Mouse (Mus musculus): ENCODE data around the gene Trak1. TPM values are rescaled to one million over a fixed set of nuclear protein-coding genes. Genes with fewer than 3 reads are reported as not detected.

The Trak1 gene
- polyA plus RNA-seq, 1 experiment: 64.3 TPM

GRCm38 (mm10) chr9:121343122-121343876, 46.0 kb downstream of the Trak1 start:
- Histone ChIP-seq H3K4me3 (ENCODE audit: insufficient read depth, low read depth, low read length) (no peak overlapping the region), H3K27ac (replicated peaks; ENCODE audit: low read depth, low read length) (peak overlapping the region; percentile 19; the same call in 1 of the 2 replicates), H3K4me1 (ENCODE audit: control insufficient read depth, insufficient read depth, insufficient read length, low read length) (peaks cover 36% of the 10 kb centered on the region)

GRCm38 (mm10) chr9:121344344-121344743, 47.0 kb downstream of the Trak1 start:
- Histone ChIP-seq H3K4me1 (ENCODE audit: control insufficient read depth, insufficient read depth, insufficient read length, low read length) (peaks cover 37% of the 10 kb centered on the region), H3K27ac (replicated peaks; ENCODE audit: low read depth, low read length) (no peak overlapping the region), H3K4me3 (ENCODE audit: insufficient read depth, low read depth, low read length) (no peak overlapping the region)

GRCm38 (mm10) chr9:121345427-121346130, 48.3 kb downstream of the Trak1 start:
- no peak overlapping the region for H3K4me3 ChIP-seq (ENCODE audit: insufficient read depth, low read depth, low read length)
- H3K27ac ChIP-seq (replicated peaks; ENCODE audit: low read depth, low read length): peak overlapping the region; percentile 18; the same call in 1 of the 2 replicates
- peaks cover 36% of the 10 kb centered on the region for H3K4me1 ChIP-seq (ENCODE audit: control insufficient read depth, insufficient read depth, insufficient read length, low read length)

- no peak overlapping the region for H3K4me3 ChIP-seq (ENCODE audit: insufficient read depth, low read depth, low read length)
- peaks cover 40% of the 10 kb centered on the region for H3K4me1 ChIP-seq (ENCODE audit: control insufficient read depth, insufficient read depth, insufficient read length, low read length)
- H3K27ac ChIP-seq (replicated peaks; ENCODE audit: low read depth, low read length): peak overlapping the region; percentile 96; the same call in 1 of the 2 replicates
Measured at GRCm38 (mm10) chr9:121346635-121347034, 49.3 kb downstream of the Trak1 start.

GRCm38 (mm10) chr9:121347981-121348380, 50.7 kb downstream of the Trak1 start:
- peak overlapping the region; percentile 96 for H3K27ac ChIP-seq (replicated peaks; ENCODE audit: low read depth, low read length)
- no peak overlapping the region for H3K4me3 ChIP-seq (ENCODE audit: insufficient read depth, low read depth, low read length)
- H3K4me1 ChIP-seq (ENCODE audit: control insufficient read depth, insufficient read depth, insufficient read length, low read length): peaks cover 49% of the 10 kb centered on the region

- Histone ChIP-seq H3K27ac (replicated peaks; ENCODE audit: low read depth, low read length) (peak overlapping the region; percentile 65), H3K4me1 (ENCODE audit: control insufficient read depth, insufficient read depth, insufficient read length, low read length) (peaks cover 48% of the 10 kb centered on the region), H3K4me3 (ENCODE audit: insufficient read depth, low read depth, low read length) (no peak overlapping the region)
Measured at GRCm38 (mm10) chr9:121348476-121348875, 51.2 kb downstream of the Trak1 start.

GRCm38 (mm10) chr9:121349111-121349510, 51.8 kb downstream of the Trak1 start:
- H3K4me1 ChIP-seq (ENCODE audit: control insufficient read depth, insufficient read depth, insufficient read length, low read length): peaks cover 48% of the 10 kb centered on the region
- H3K27ac ChIP-seq (replicated peaks; ENCODE audit: low read depth, low read length): peak overlapping the region; percentile 55
- no peak overlapping the region for H3K4me3 ChIP-seq (ENCODE audit: insufficient read depth, low read depth, low read length)

GRCm38 (mm10) chr9:121350601-121351000, 53.3 kb downstream of the Trak1 start:
- H3K4me3 ChIP-seq (ENCODE audit: insufficient read depth, low read depth, low read length): no peak overlapping the region
- peaks cover 53% of the 10 kb centered on the region for H3K4me1 ChIP-seq (ENCODE audit: control insufficient read depth, insufficient read depth, insufficient read length, low read length)
- H3K27ac ChIP-seq (replicated peaks; ENCODE audit: low read depth, low read length): peak overlapping the region; percentile 87

GRCm38 (mm10) chr9:121351388-121352078, 54.2 kb downstream of the Trak1 start:
- no peak overlapping the region for H3K4me3 ChIP-seq (ENCODE audit: insufficient read depth, low read depth, low read length)
- peaks cover 55% of the 10 kb centered on the region for H3K4me1 ChIP-seq (ENCODE audit: control insufficient read depth, insufficient read depth, insufficient read length, low read length)

GRCm38 (mm10) chr9:121352131-121352606, 54.9 kb downstream of the Trak1 start:
- Histone ChIP-seq H3K27ac (replicated peaks; ENCODE audit: low read depth, low read length) (peak overlapping the region; percentile 87), H3K4me1 (ENCODE audit: control insufficient read depth, insufficient read depth, insufficient read length, low read length) (peaks cover 57% of the 10 kb centered on the region), H3K4me3 (ENCODE audit: insufficient read depth, low read depth, low read length) (no peak overlapping the region)

More at GRCm38 (mm10) chr9:121351388-121352078, 54.2 kb downstream of the Trak1 start:
- H3K27ac ChIP-seq (replicated peaks; ENCODE audit: low read depth, low read length): peak overlapping the region; percentile 87

- H3K4me3 ChIP-seq (ENCODE audit: insufficient read depth, low read depth, low read length): no peak overlapping the region
- H3K27ac ChIP-seq (replicated peaks; ENCODE audit: low read depth, low read length): peak overlapping the region; percentile 22
- peaks cover 58% of the 10 kb centered on the region for H3K4me1 ChIP-seq (ENCODE audit: control insufficient read depth, insufficient read depth, insufficient read length, low read length)
Measured at GRCm38 (mm10) chr9:121352726-121353125, 55.4 kb downstream of the Trak1 start.

GRCm38 (mm10) chr9:121354792-121355390, 57.6 kb downstream of the Trak1 start:
- Histone ChIP-seq H3K27ac (replicated peaks; ENCODE audit: low read depth, low read length) (peak overlapping the region; percentile 50), H3K4me3 (ENCODE audit: insufficient read depth, low read depth, low read length) (no peak overlapping the region), H3K4me1 (ENCODE audit: control insufficient read depth, insufficient read depth, insufficient read length, low read length) (peaks cover 62% of the 10 kb centered on the region)

GRCm38 (mm10) chr9:121355431-121356141, 58.3 kb downstream of the Trak1 start:
- Histone ChIP-seq H3K4me1 (ENCODE audit: control insufficient read depth, insufficient read depth, insufficient read length, low read length) (peaks cover 62% of the 10 kb centered on the region), H3K27ac (replicated peaks; ENCODE audit: low read depth, low read length) (peak overlapping the region; percentile 83), H3K4me3 (ENCODE audit: insufficient read depth, low read depth, low read length) (no peak overlapping the region)

- no peak overlapping the region for H3K4me3 ChIP-seq (ENCODE audit: insufficient read depth, low read depth, low read length)
- H3K27ac ChIP-seq (replicated peaks; ENCODE audit: low read depth, low read length): peak overlapping the region; percentile 72
- H3K4me1 ChIP-seq (ENCODE audit: control insufficient read depth, insufficient read depth, insufficient read length, low read length): peaks cover 63% of the 10 kb centered on the region
Measured at GRCm38 (mm10) chr9:121357102-121357501, 59.8 kb downstream of the Trak1 start.

Data from brown adipose tissue, adult 24 weeks (tissue).